Mouse (Mus musculus) neural tube, embryonic 14.5 days (tissue): ENCODE measurements at regions not wholly inside any gene's neighbourhood (a gene's known extent, or its start where the extent isn't known, plus 50 kb on each side); places are given as distances from the start of the nearest gene placed in this dataset.
A peak's percentile ranks its signal among the peaks of the same experiment; 100 is the strongest.

Source experiments
- ATAC-seq: fragments of 200-750 bp; cut with Nextera tagmentation; 2 replicates; pipeline ENCODE4 v1.8.0; 2017; ENCODE audit warnings: low read depth, mild to moderate bottlenecking, moderate TSS enrichment, moderate library complexity
- H3K27ac ChIP-seq: fragments of 300-500 bp; sonication (generic); 2 replicates; pipeline ENCODE4 v1.5.1; 2014; ENCODE audit warnings: low read depth, mild to moderate bottlenecking, control low read depth, low read length, moderate library complexity, mixed read lengths
- H3K27me3 ChIP-seq: fragments of 300-500 bp; sonication (generic); 2 replicates; pipeline ENCODE4 v1.6.1; 2014; ENCODE audit warnings: low read length; ENCODE audit not compliant: control insufficient read depth, insufficient read depth
- H3K36me3 ChIP-seq: fragments of 300-500 bp; sonication (generic); 2 replicates; pipeline ENCODE4 v1.6.1; 2014; ENCODE audit warnings: low read length, mixed read lengths; ENCODE audit not compliant: control insufficient read depth, insufficient read depth
- H3K4me1 ChIP-seq: fragments of 300-500 bp; sonication (generic); 2 replicates; pipeline ENCODE4 v1.6.1; 2014; ENCODE audit warnings: low read length; ENCODE audit not compliant: control insufficient read depth, insufficient read depth
- H3K4me2 ChIP-seq: fragments of 300-500 bp; sonication (generic); 2 replicates; pipeline ENCODE4 v1.6.1; 2014; ENCODE audit warnings: mild to moderate bottlenecking, low read depth, low read length, control low read depth
- H3K4me3 ChIP-seq: fragments of 300-500 bp; sonication (generic); 2 replicates; pipeline ENCODE4 v1.5.1; 2014; ENCODE audit warnings: low read depth, low read length, control low read depth, mixed read lengths
- H3K9ac ChIP-seq: fragments of 300-500 bp; sonication (generic); replicated peaks from 2 replicates; pipeline ENCODE4 v1.6.1; 2014; ENCODE audit warnings: low read depth, mild to moderate bottlenecking, control low read depth, low read length, mixed read lengths
- H3K9me3 ChIP-seq: fragments of 300-500 bp; sonication (generic); 2 replicates; pipeline ENCODE4 v1.6.1; 2016; ENCODE audit warnings: low read length; ENCODE audit not compliant: control insufficient read depth
- whole genome bisulfite sequencing: fragments of 180-500 bp; shearing (Covaris S2); extraction: QIAGEN DNeasy Blood & Tissue Kit; methylation state at CpG from one replicate; pipeline ENCODE4 v1.1.7; 2014; 5-methylcytosine and 5-hydroxymethylcytosine counted together

DNA sequence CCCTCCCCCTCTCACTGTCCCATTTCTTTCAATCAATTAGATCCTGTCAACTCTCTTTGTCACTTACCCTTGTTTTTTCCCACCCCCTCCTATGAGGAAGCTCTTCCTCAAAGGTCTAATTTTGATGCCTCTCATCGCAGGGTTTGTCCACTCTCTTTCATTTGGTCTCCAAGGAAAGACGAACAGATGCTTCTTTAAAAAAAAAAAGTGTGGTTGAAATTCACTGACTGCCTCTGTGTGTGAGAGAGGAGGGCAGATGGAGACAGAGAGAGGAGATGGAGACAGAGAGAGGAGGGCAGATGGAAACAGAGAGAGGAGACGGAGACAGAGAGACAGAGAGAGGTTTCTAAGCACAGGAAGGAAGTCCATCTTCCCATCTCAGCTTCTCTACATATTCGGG, 113.1 kb downstream of the Cartpt start:
- H3K36me3 ChIP-seq = no peaks in the 10 kb centered on the region
- no peak for ATAC-seq
- no peaks in the 10 kb centered on the region for H3K27me3 ChIP-seq
- no peaks in the 10 kb centered on the region for H3K4me1 ChIP-seq
- H3K27ac ChIP-seq = no peak overlapping the region
- 59% methylated on average over 4 of the region's 4 CpGs for WGBS
- no peaks in the 10 kb centered on the region for H3K9me3 ChIP-seq
- H3K4me3 ChIP-seq = no peak overlapping the region
- no peak overlapping the region for H3K4me2 ChIP-seq
- no peak overlapping the region for H3K9ac ChIP-seq

DNA sequence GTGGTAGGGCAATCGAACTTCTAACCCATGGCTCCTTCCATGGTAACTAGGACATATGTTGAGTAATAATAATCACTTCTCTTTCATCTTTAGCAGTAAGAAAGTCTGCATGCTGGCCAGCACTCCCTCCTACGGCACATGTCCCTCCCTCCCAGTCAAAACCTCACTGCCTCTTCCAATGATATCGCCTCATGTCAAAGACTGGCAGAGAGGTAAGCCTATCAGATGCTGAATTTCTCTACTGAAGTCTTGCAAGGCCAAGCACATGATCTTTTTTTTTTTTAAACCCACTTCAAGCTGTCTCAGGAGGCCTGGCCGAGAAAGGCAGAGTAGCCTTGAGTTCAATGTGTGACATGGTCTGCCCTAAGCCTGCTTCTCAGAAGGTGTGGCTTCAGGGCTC, 115.5 kb downstream of the Cartpt start:
- H3K4me2 ChIP-seq = no peak overlapping the region
- H3K27ac ChIP-seq = no peak overlapping the region
- H3K4me3 ChIP-seq = no peak overlapping the region
- H3K9me3 ChIP-seq = no peaks in the 10 kb centered on the region
- no peak overlapping the region for H3K9ac ChIP-seq
- H3K36me3 ChIP-seq = no peaks in the 10 kb centered on the region
- ATAC-seq = no peak
- 80% methylated on average over 4 of the region's 4 CpGs for whole genome bisulfite sequencing
- H3K4me1 ChIP-seq = peaks cover 9% of the 10 kb centered on the region; the same call in 1 of the 2 replicates
- no peaks in the 10 kb centered on the region for H3K27me3 ChIP-seq

DNA sequence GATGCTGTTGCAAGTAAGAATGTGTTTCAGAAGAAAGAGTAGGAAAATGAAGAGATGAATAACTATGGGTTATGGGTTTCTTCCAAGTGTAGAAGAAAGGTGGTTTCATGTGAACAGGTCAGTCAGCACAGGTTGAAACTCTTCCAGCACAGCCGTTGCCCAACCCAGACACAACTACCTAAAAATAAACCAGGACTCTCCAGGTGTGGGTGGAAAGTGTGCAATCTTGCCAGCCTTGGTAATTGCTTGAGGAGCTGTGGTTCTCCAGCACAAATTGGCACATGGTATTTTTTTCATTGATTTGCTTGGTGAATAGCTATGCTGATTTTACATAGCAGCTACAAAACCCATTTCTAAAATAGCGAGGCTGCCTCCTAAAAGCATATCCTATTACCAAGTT, 116.6 kb downstream of the Cartpt start:
- no peak overlapping the region for H3K27ac ChIP-seq
- H3K4me1 ChIP-seq = peaks cover 9% of the 10 kb centered on the region; the same call in 1 of the 2 replicates
- ATAC-seq = no peak
- 93% methylated on average over 2 of the region's 2 CpGs for WGBS
- H3K4me3 ChIP-seq = no peak overlapping the region
- H3K36me3 ChIP-seq = no peaks in the 10 kb centered on the region
- no peaks in the 10 kb centered on the region for H3K27me3 ChIP-seq
- no peak overlapping the region for H3K4me2 ChIP-seq
- no peak overlapping the region for H3K9ac ChIP-seq
- H3K9me3 ChIP-seq = no peaks in the 10 kb centered on the region

DNA sequence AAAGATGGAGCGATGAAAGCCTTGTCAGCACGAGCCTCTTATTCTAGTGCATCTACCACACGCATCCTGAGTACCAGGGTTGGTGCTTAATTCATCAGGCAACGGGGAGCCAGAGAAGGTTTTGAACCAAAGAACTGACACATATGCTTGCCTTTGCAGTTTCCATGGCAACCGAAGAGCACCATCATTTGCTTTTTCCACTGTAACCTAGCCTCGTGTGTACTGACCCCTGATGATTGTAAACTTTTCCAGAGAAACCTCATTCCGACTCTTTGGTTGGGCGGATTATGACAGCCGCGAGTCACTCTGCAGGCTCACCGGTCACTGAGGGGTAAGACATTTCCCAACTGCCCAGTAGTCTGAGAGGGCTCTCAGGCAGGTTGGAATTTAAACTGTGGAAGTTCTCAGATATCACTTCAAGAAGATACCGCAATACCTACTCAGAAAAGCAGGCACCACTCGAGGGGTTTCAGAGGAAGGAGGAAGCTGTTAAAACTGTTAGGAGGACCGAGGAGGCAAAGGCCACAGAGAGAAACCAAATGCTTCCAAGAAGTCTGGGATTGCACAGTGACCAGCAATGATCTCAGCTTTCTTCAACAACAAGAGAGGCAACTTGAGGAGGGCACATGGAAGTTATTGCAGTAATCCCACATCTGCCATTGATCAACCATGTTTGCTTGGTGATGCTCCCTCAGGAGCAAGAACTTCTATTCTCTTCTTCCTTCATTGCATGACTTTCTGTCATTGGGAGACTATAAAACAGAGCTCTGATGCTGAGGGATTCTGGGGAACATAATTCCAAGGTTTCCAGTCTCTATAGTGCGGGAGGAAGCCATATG, 117.8 kb downstream of the Cartpt start:
- H3K4me1 ChIP-seq = peaks cover 9% of the 10 kb centered on the region; the same call in 1 of the 2 replicates
- WGBS = 69% methylated on average over 15 of the region's 15 CpGs
- no peaks in the 10 kb centered on the region for H3K9me3 ChIP-seq
- no peak overlapping the region for H3K27ac ChIP-seq
- H3K27me3 ChIP-seq = no peaks in the 10 kb centered on the region
- H3K9ac ChIP-seq = no peak overlapping the region
- H3K36me3 ChIP-seq = no peaks in the 10 kb centered on the region
- no peak overlapping the region for H3K4me2 ChIP-seq
- no peak for ATAC-seq
- no peak overlapping the region for H3K4me3 ChIP-seq

DNA sequence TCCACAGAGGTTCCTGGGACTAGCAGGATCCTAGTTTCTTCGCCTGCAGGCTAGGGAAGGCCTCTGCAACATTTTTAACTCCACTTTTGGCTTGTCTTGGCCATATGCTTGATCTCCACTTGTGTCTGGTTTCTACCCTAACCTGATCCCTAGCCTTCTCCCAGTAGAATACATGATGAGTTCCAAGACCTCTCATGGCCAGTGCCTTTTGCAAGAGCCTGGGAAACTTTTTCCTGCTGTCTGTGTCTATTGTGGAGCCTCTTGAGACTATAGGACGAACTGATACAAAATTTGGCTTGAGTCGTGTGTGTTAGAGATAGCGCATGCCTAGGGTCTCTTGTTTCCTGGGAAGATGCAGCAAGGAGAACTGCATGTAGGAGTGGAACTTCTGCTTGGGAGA, 119.3 kb downstream of the Cartpt start:
- Histone ChIP-seq H3K9me3 (no peaks in the 10 kb centered on the region), H3K4me2 (no peak overlapping the region), H3K4me1 (peaks cover 9% of the 10 kb centered on the region; the same call in 1 of the 2 replicates), H3K9ac (no peak overlapping the region), H3K27ac (no peak overlapping the region), H3K36me3 (no peaks in the 10 kb centered on the region), H3K4me3 (no peak overlapping the region), H3K27me3 (no peaks in the 10 kb centered on the region)
- WGBS = 84% methylated on average over 4 of the region's 4 CpGs
- no peak for ATAC-seq

DNA sequence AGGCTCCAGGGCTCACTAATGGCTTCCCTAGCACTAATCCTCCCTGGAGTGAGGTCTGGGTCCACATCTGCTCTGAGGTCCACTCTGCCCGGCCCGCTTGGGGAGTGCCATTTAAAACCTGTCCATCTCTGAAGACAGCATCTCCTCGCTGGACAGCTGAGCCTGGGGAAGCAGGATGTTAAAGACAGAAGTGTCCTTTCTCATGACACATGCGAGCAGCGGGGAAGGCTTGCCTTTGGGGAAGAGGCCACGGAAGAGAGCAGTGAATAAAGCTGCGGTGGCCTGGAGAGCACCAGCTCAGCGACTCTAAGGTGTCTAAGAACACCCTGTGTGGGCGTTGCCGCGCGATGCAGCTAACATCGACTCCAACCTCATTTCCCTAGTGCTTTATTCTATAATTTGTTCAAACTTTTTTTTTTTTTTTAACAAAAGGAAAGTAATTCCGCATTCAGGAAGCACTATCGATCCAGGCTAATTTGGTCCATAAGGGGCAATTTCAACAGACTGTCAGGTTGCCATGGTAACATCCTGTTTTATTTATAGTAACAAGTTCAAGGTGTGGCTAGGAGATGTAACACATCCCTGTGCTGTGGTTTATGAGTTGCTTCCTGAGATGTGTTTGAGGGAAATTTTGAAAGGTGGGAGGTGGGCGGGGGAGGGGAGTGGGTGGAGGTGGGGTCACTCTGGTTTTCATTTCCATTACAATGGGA, 120.0 kb downstream of the Cartpt start:
- peak; percentile 49; the same call in 1 of the 2 replicates for ATAC-seq
- Histone ChIP-seq H3K36me3 (no peaks in the 10 kb centered on the region), H3K27me3 (no peaks in the 10 kb centered on the region), H3K4me3 (no peak overlapping the region), H3K9ac (no peak overlapping the region), H3K4me1 (peaks cover 9% of the 10 kb centered on the region; the same call in 1 of the 2 replicates), H3K27ac (no peak overlapping the region), H3K4me2 (peak overlapping the region; percentile 23; the same call in 1 of the 2 replicates), H3K9me3 (no peaks in the 10 kb centered on the region)
- WGBS = 10% methylated on average over 16 of the region's 16 CpGs

DNA sequence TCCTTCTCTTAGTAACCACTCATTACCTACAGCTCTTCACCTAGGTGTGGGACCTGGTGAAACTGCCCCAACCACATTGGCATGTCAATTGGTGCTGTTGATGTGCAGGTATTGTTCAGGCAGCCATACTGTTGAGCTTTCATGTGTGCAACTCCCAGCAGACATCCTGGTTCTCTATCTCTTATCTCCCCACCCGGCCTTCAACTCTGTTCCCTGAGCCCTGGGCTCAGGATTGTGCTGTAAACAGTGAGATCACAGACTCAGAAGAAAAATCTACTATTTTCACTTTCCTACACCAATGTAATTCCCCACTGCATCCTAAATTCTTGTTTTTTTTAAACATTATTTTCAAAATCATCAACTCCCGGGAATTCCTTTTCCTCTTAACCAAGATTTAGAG, 122.1 kb downstream of the Cartpt start:
- Histone ChIP-seq H3K9ac (no peak overlapping the region), H3K4me1 (peaks cover 9% of the 10 kb centered on the region; the same call in 1 of the 2 replicates), H3K36me3 (no peaks in the 10 kb centered on the region), H3K4me2 (no peak overlapping the region), H3K4me3 (no peak overlapping the region), H3K27me3 (no peaks in the 10 kb centered on the region), H3K27ac (no peak overlapping the region), H3K9me3 (no peaks in the 10 kb centered on the region)
- WGBS = 85% methylated on average over 2 of the region's 2 CpGs
- ATAC-seq = no peak

DNA sequence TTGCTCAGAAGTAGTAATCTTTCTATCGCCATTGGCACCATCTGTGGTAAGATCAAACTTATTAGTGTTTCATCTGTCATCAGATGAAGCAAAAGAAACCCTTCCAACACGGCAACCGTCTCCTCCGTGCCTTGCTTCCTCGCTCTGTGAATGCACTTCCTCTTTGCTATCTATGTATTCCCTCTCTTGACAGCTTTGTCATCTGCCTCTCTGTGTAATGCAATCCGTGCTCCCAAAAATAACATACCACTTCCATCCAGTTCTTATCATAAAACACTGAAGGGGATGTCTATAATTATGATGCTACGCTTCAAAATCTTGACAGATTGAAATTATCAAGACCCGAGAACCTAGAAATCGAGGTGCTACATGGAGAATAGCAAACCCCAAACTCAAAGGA, 123.2 kb downstream of the Cartpt start:
- Histone ChIP-seq H3K9ac (no peak overlapping the region), H3K4me3 (no peak overlapping the region), H3K4me1 (peaks cover 9% of the 10 kb centered on the region; the same call in 1 of the 2 replicates), H3K36me3 (no peaks in the 10 kb centered on the region), H3K27me3 (no peaks in the 10 kb centered on the region), H3K27ac (no peak overlapping the region), H3K4me2 (no peak overlapping the region), H3K9me3 (no peaks in the 10 kb centered on the region)
- 88% methylated on average over 9 of the region's 9 CpGs for WGBS
- no peak for ATAC-seq

DNA sequence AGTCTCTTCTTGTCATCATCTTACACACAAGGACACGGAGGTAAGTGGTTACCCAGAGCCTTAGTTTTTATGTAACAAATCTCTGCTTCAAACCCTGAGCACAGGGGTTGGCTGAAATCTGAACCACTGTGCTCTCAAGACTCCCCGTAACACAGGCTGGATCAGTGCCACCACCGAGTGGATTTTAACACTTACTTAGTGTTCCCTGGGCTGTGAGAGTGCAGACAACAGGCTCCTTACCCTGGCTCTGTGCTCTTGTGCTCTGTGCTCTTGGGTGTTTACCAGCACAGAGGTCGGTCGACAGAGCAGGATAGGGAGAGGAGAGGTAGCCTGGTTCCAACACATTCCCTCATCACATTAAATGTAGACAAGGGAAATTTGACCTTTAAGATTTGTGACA, 134.9 kb downstream of the Cartpt start:
- WGBS = 48% methylated on average over 5 of the region's 5 CpGs
- peaks cover 8% of the 10 kb centered on the region; the same call in 1 of the 2 replicates for H3K4me1 ChIP-seq
- no peaks in the 10 kb centered on the region for H3K36me3 ChIP-seq
- H3K9ac ChIP-seq = no peak overlapping the region
- no peaks in the 10 kb centered on the region for H3K9me3 ChIP-seq
- H3K27ac ChIP-seq = no peak overlapping the region
- no peak overlapping the region for H3K4me2 ChIP-seq
- H3K4me3 ChIP-seq = no peak overlapping the region
- no peak for ATAC-seq
- no peaks in the 10 kb centered on the region for H3K27me3 ChIP-seq
